Mouse (Mus musculus) lung, adult 2 months (tissue): Measurements from ENCODE around the gene Gm21797.
"Not testable (repeated sequence)": the region's sequence is repeated elsewhere in the genome, so short reads cannot be mapped to it uniquely, and the experiment has no call there.

Experiments
- CTCF ChIP-seq: fragments of 200-500 bp; IDR thresholded peaks from 2 replicates; pipeline ENCODE4 v1.5.1; 2011; ENCODE audit warnings: mild to moderate bottlenecking, low read length, control low read depth; ENCODE audit not compliant: insufficient read depth
- POLR2A ChIP-seq: fragments of 200-500 bp; IDR thresholded peaks from 2 replicates; pipeline ENCODE4 v1.6.1; 2011; ENCODE audit warnings: low read depth, mild to moderate bottlenecking, control low read depth, low read length, borderline replicate concordance; ENCODE audit errors: extremely low read depth

GRCm38 (mm10) chrY:40775665-40776064 is at the start of gene Gm21797:
- TF ChIP-seq CTCF, POLR2A: not testable (repeated sequence)
